Mouse (Mus musculus): ENCODE data around the gene P4htm. TPM values are rescaled to one million over a fixed set of nuclear protein-coding genes. Genes with fewer than 3 reads are reported as not detected.

The P4htm gene
- 5.3 and 35.1 TPM in 2 replicates for polyA plus RNA-seq (2012; rRNA removed; ENCODE audit: low replicate concordance)

DNA sequence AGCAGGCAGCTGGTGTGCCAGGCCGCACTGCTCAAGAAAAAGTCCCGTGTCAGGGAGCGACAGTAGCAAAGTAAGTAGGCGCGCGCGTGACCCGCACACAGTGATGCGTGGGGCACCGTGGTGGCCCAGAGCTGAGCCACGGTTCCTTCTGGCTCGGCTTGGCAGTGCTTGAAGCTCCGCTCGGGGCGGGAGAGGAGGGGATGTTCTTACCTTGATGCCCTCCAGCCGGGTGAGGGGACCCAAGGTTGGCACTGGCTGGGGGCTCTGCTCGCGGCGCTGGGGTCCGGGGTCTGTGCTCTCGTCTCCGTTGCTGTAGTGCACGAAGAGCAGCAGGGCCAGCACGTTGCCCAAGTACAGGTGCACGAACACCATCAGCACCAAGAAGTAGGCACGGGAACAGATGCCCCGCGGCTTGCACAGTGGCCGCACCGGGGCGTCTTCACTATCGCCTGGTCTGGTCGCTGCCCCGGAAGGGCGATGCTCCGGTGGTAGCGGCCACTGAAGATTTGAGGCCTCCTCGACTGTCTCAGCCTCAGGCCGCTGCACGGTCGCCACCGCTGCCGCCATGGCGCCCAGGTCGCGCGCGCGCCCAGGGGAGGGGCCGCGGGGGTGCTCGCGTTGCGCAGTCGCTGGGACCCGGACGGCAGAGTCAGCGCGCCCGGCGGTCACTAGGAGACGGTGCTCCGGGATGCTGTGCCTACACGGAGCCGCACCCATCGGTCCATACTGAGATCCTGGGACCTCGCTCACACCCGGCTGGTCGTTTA is at the start of gene P4htm:
TSS of gene P4htm (minus strand) at position 670 of the 767 bp plus-strand sequence.

DNA sequence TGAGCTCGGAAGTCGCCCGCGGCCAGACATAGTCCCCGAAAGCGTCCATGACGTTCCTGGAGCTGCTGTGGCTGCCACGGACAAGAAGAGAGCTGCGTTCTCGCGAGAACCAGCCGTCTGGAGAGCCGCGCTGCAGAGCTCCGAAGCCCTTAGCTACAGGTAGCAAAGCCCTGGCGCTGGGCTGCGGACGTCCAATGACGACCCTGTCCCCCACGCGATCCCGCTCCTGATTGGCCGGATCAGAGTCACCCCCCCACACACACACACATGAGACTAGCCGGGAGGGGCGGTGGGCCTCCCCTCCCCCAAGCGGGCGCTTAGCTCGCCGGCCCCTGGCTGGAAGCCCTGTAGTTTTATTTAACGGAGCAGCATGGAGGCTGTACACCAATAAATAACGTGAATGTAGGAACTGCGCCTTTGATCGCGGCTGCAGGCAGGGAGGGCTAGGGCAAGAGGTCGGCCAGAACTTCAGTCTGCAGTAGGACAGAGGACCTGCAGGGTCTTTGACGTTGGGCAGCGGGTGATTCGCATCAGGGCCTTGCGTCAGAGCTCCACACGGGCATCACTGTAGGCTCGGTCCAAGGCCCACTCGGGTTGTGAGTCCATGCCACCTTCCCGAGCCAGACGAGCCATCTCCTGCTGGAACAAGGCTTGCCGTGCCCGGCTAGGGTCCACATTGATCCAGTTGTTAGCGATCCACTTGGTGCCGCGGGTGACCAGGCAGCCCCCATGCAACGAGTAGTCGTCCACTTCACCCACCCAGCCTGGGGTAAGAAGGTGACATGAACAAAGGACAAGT is 18.7 kb downstream of the P4htm start, which contains the start of gene Wdr6:
TSS of gene Wdr6 (minus strand) at position 195 of the 799 bp plus-strand sequence.

DNA sequence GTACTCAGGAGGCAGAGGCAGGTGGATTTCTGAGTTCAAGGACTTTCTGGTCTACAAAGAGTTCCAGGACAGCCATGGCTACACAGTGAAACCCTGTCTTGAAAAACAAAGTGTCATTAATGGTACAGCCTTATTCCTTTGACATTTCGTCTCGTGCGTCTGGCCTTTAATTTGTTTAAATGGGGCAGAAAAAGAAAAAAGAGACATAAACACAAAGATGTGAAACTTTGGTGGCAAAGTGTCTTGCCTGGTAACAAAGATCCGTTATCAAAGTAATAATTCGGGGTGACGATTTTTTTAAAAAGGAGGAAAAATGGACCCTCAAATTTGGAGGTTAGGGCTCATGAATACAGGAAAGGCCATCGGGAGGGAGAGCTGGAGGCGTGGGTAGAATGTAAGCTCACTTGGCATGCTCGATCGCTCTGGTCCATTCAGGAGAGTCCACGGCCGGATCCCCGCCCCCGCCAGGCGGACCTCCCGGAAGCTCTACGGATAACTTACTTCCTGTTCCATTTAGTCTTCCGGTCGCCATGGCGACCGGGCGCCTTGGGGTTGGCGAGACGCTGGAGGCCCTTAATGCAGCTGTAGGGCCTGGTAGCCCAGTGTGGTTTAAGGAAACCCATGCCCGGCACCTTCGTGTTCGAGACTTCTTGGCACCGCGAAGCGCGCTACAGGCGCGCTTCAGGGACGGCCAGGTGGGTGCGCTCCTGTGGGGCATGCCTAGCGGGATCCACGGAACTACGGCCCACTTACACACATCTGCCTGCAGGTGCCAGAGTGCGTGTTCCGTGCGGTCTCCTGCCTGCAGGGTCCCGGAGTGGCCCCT is 27.9 kb downstream of the P4htm start, which contains the start of gene Dalrd3:
TSS of gene Dalrd3 (plus strand) at position 506 of the 826 bp plus-strand sequence.

DNA sequence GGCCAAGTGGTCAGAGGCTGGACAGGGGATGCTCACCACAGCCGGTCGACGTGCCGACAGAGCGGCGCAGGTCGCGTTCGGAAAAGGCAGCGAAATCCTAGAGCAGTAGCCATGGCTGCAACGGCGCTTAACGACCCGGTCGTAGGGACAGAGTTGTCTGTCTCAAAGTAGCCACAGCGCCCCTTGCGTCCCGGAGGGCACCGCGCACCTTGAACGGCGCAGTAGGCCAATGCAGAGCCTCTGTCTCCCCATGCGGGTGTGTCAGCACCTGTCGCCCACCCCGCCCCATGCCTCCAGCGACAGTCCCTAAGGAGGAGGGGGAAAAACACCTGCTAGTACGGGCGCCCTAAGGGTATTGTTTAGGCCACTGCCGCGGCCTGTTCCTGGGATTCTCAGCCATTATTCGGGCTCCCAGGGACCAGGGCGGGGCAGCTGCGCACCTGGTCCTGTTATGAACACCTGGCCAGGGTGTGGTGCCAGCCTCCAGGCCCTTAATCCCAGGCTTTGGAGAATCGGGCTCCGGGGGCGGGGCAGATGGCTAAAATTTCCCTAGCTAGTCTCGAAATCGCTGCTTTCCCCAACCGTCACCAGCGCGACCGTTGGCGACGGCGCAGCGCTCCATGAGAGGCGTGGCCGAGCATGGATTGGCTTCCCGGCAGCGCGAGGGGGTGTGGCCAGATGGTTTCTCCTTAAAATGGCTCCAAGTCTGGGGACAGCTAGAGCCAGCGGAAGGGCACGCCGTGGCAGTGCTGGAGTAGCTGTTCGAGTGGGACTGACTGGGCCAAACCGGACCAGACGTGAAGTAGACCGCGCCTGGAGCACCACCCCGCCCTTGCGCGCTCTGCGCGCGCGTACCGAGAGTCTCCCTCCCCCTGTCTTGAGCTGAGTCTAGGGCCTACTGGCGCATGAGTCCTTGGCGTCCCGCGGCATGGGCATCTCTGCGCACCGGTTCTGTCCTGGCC is 30.4 kb downstream of the P4htm start, which contains the start of gene Ndufaf3:
TSS of gene Ndufaf3 (minus strand) at position 620 of the 962 bp plus-strand sequence.

DNA sequence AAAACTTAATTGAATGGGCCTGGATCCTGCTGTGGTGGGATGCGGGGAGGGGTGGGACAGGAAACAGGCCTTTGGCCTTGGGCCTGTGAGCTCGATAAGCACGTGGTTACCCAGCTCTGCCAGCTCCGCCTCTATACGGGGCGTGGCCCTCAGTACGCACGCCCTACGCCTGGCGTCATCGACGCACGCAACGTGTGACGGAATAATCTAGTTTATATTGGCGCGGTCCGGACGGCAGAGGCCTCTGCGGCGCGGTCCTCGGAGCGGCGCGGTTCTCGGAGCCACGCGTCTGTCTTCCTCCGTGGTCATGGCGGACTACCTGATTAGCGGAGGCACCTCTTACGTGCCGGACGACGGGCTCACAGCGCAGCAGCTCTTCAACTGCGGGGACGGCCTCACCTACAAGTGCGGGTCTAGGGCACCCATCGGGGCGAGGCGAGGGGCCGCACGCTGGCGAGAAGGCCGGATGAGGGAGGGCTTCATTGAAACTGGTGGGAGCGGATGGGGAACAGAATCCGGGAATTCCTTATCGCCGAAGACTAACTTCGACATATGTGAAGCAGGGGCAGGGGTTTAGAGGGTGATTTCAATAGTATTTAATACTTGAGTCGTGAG is 37.1 kb downstream of the P4htm start, which contains the start of gene Impdh2:
TSS of gene Impdh2 (plus strand) at position 60 of the 615 bp plus-strand sequence.

Other genes starting within 250 kb of the P4htm start
- 82.2 and 92.5 TPM in 2 replicates for gene Usp4, start 249.8 kb downstream of the P4htm start, polyA plus RNA-seq (2012; rRNA removed; ENCODE audit: low replicate concordance)
- gene 1700102P08Rik, start 204.9 kb downstream of the P4htm start, polyA plus RNA-seq (2012; rRNA removed; ENCODE audit: low replicate concordance), result 0.21 and 0.27 TPM in 2 replicates
- 0.10 TPM in 1 of 2 replicates, not detected in the other for gene Ccdc36, start 169.2 kb downstream of the P4htm start, polyA plus RNA-seq (2012; rRNA removed; ENCODE audit: low replicate concordance)
- not detected in 2 replicates for gene BC048562, start 161.2 kb downstream of the P4htm start, polyA plus RNA-seq (2012; rRNA removed; ENCODE audit: low replicate concordance)
- gene Ccdc71, start 137.1 kb downstream of the P4htm start, polyA plus RNA-seq (2012; rRNA removed; ENCODE audit: low replicate concordance), result 20.4 and 34.4 TPM in 2 replicates
- 70.2 and 91.7 TPM in 2 replicates for gene Klhdc8b, start 136.1 kb downstream of the P4htm start, polyA plus RNA-seq (2012; rRNA removed; ENCODE audit: low replicate concordance)
- 223 and 264 TPM in 2 replicates for gene Lamb2, start 117.9 kb downstream of the P4htm start, polyA plus RNA-seq (2012; rRNA removed; ENCODE audit: low replicate concordance)
- gene Usp19, start 107.1 kb downstream of the P4htm start, polyA plus RNA-seq (2012; rRNA removed; ENCODE audit: low replicate concordance), result 179 and 216 TPM in 2 replicates
- gene Qars, start 90.0 kb downstream of the P4htm start, polyA plus RNA-seq (2012; rRNA removed; ENCODE audit: low replicate concordance), result 172 and 318 TPM in 2 replicates
- 93.6 and 129 TPM in 2 replicates for gene Qrich1, start 80.9 kb downstream of the P4htm start, polyA plus RNA-seq (2012; rRNA removed; ENCODE audit: low replicate concordance)
- gene Impdh2, start 37.4 kb downstream of the P4htm start, polyA plus RNA-seq (2012; rRNA removed; ENCODE audit: low replicate concordance), result 48.0 and 173 TPM in 2 replicates
- gene Ndufaf3, start 30.2 kb downstream of the P4htm start, polyA plus RNA-seq (2012; rRNA removed; ENCODE audit: low replicate concordance), result 38.3 and 48.7 TPM in 2 replicates
- 120 and 203 TPM in 2 replicates for gene Dalrd3, start 27.8 kb downstream of the P4htm start, polyA plus RNA-seq (2012; rRNA removed; ENCODE audit: low replicate concordance)
- 41.1 and 162 TPM in 2 replicates for gene Wdr6, start 18.9 kb downstream of the P4htm start, polyA plus RNA-seq (2012; rRNA removed; ENCODE audit: low replicate concordance)
- gene Arih2, start 51.7 kb upstream of the P4htm start, polyA plus RNA-seq (2012; rRNA removed; ENCODE audit: low replicate concordance), result 35.0 and 41.4 TPM in 2 replicates
- gene Slc25a20, start 64.4 kb upstream of the P4htm start, polyA plus RNA-seq (2012; rRNA removed; ENCODE audit: low replicate concordance), result 36.9 and 73.5 TPM in 2 replicates
- 15.6 and 32.7 TPM in 2 replicates for gene Prkar2a, start 91.6 kb upstream of the P4htm start, polyA plus RNA-seq (2012; rRNA removed; ENCODE audit: low replicate concordance)
- gene Ip6k2, start 186.1 kb upstream of the P4htm start, polyA plus RNA-seq (2012; rRNA removed; ENCODE audit: low replicate concordance), result 53.3 and 84.8 TPM in 2 replicates
- gene Nckipsd, start 210.7 kb upstream of the P4htm start, polyA plus RNA-seq (2012; rRNA removed; ENCODE audit: low replicate concordance), result 25.4 and 31.7 TPM in 2 replicates
- gene Celsr3, start 228.7 kb upstream of the P4htm start, polyA plus RNA-seq (2012; rRNA removed; ENCODE audit: low replicate concordance), result 1.4 and 1.5 TPM in 2 replicates

Measured in subcutaneous adipose tissue, adult 2 months (tissue).